Mouse (Mus musculus) G1E (cell line): ENCODE data around the gene Olfr159. TPM values are rescaled to one million over a fixed set of nuclear protein-coding genes. Genes with fewer than 3 reads are reported as not detected.

Experiments
- ATAC-seq: 2 replicates; pipeline ENCODE4 v1.8.0; 2016; ENCODE audit warnings: mild to moderate bottlenecking; ENCODE audit not compliant: insufficient number of reproducible peaks, poor library complexity, low FRiP score, severe bottlenecking; ENCODE audit errors: extremely low read depth
- DNase-seq: peaks from one replicate; pipeline ENCODE4 v3.0.0; 2012; ENCODE audit warnings: low spot score
- H3K27me3 ChIP-seq: 2 replicates; pipeline ENCODE4 v1.6.1; 2012; ENCODE audit warnings: mild to moderate bottlenecking, low read length, inconsistent platforms; ENCODE audit not compliant: insufficient read depth
- H3K36me3 ChIP-seq: replicated peaks from 2 replicates; pipeline ENCODE3; 2012; ENCODE audit warnings: mild to moderate bottlenecking, inconsistent platforms
- H3K4me1 ChIP-seq: 2 replicates; pipeline ENCODE4 v1.6.1; 2012; ENCODE audit warnings: low read depth, low read length, inconsistent platforms, mixed read lengths; ENCODE audit not compliant: insufficient read depth
- H3K4me3 ChIP-seq: 2 replicates; pipeline ENCODE4 v1.5.1; 2012; ENCODE audit warnings: low read depth, mild to moderate bottlenecking, inconsistent platforms, low read length, moderate library complexity, mixed read lengths
- H3K9me3 ChIP-seq: replicated peaks from 2 replicates; pipeline ENCODE4 v1.6.1; 2012; ENCODE audit warnings: inconsistent platforms
- CTCF ChIP-seq: IDR thresholded peaks from 2 replicates; pipeline ENCODE4 v1.5.1; 2012; ENCODE audit warnings: low read depth, low read length, inconsistent platforms, mixed read lengths
- GATA1 ChIP-seq: IDR thresholded peaks from 2 replicates; pipeline ENCODE4 v1.6.1; 2012; ENCODE audit warnings: borderline replicate concordance, low read length, inconsistent platforms, mixed read lengths
- GATA2 ChIP-seq: IDR thresholded peaks from 2 replicates; pipeline ENCODE4 v1.6.1; 2012; ENCODE audit warnings: low read depth, low read length, inconsistent platforms, borderline replicate concordance
- POLR2AphosphoS5 ChIP-seq: IDR thresholded peaks from 2 replicates; pipeline ENCODE4 v1.6.1; 2012; ENCODE audit warnings: low read depth, low read length, inconsistent platforms; ENCODE audit not compliant: insufficient replicate concordance
- TAL1 ChIP-seq: conservative IDR thresholded peaks from 2 replicates; pipeline ENCODE4 v1.6.1; 2012; ENCODE audit warnings: low read depth, low read length, inconsistent platforms, mixed read lengths
- polyA plus RNA-seq: library from polyadenylated mRNA; stranded (reverse); fragments of >175 nt; gene quantifications from 2 replicates; pipeline ENCODE4 v1.2.3, GENCODE M21; 2012
- total RNA-seq, 2 experiments: library from RNA; stranded (forward) in 1 of 2; stranded (reverse) in 1 of 2; fragments of 200-1000 nt in 1 of 2; fragments of >200 nt in 1 of 2; fragmentation: Nextera tagmentation in 1 of 2; gene quantifications; 2 replicates each; pipeline ENCODE4 v1.2.3; 2014 to 2017

Gene Olfr159
- total and polyA plus RNA-seq, 3 experiments, result not detected

- DNase-seq (no peak), ATAC-seq (no peak)
- peaks cover 35% of the 10 kb centered on the region for H3K27me3 ChIP-seq
- H3K9me3 ChIP-seq, result no peaks in the 10 kb centered on the region
- no peak for TF ChIP-seq GATA1
- H3K4me3 ChIP-seq, result peak within 1 kb of the TSS; percentile 5; the same call in 1 of the 2 replicates
- no peaks in the 10 kb centered on the region for H3K4me1 ChIP-seq
- no peaks in the 10 kb centered on the region for H3K36me3 ChIP-seq
Measured at GRCm38 (mm10) chr4:43726995-43727394, 43.8 kb downstream of the Olfr159 start, which contains the start of gene Hrct1. Gene Hrct1 (plus strand): TSS chr4:43727188.

- DNase-seq (no peak), ATAC-seq (no peak)
- Histone ChIP-seq H3K4me1 (no peaks in the 10 kb centered on the region), H3K27me3 (peaks cover 35% of the 10 kb centered on the region), H3K9me3 (no peaks in the 10 kb centered on the region), H3K4me3 (no peak overlapping the region), H3K36me3 (no peaks in the 10 kb centered on the region)
- TF ChIP-seq POLR2AphosphoS5 (no peak), CTCF (no peak), TAL1 (no peak), GATA2 (no peak), GATA1 (no peak)
Measured at GRCm38 (mm10) chr4:43726228-43726993, 44.4 kb downstream of the Olfr159 start.

DNA sequence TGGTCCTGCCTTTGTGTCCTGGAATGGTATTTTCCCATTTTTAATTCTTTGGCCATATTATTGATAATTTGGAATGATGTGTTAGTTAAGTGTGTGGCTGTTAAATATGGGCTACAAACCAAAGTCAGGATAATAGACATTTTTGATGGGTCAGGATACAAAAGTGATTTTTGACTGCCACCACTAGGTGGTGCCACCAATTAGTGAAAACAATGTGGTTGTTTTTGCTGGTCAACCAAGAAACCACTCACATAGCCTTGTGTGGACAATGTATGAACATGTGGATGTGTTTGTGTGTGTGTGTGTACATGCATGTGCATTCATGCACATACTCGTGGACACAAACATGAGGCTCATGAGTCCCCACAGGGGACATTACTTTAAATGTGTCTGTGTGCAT lies 46.0 kb downstream of the Olfr159 start:
- ATAC-seq, result no peak
- H3K36me3 ChIP-seq, result no peaks in the 10 kb centered on the region
- no peaks in the 10 kb centered on the region for H3K9me3 ChIP-seq
- no peaks in the 10 kb centered on the region for H3K4me1 ChIP-seq
- peak; percentile 14 for DNase-seq
- no peak overlapping the region for H3K4me3 ChIP-seq
- H3K27me3 ChIP-seq, result peaks cover 25% of the 10 kb centered on the region
- TF ChIP-seq GATA2, result no peak
- TF ChIP-seq CTCF, result 0 out of 2 replicates have a peak, but pooled peaks have one; percentile 9
- TF ChIP-seq TAL1, result no peak
- no peak for TF ChIP-seq GATA1
- no peak for TF ChIP-seq POLR2AphosphoS5

DNA sequence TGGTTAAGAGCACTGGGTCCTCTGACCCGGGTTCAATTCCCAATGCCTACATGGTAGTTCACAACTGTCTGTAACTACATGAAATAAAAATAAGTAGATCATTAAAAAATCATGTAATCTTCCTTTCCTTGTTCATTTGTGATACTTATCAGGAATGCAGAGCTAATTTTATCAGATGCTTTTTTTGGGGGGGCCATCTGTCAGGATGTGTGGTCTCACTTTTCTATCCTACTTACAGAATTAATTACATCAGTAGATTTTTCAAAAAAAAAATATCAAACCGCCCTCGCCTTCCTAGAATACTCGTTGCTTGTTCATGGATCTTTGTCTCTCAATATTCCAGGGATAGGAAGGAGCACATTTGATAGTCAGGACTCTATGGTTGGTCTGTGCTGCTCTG lies 48.6 kb downstream of the Olfr159 start:
- H3K27me3 ChIP-seq, result peaks cover 12% of the 10 kb centered on the region
- no peaks in the 10 kb centered on the region for H3K9me3 ChIP-seq
- H3K4me1 ChIP-seq, result no peaks in the 10 kb centered on the region
- no peak overlapping the region for H3K4me3 ChIP-seq
- no peak for DNase-seq
- no peak for TF ChIP-seq TAL1
- TF ChIP-seq GATA1, result no peak
- TF ChIP-seq POLR2AphosphoS5, result no peak
- TF ChIP-seq CTCF, result no peak
- TF ChIP-seq GATA2, result no peak
- no peaks in the 10 kb centered on the region for H3K36me3 ChIP-seq
- ATAC-seq, result no peak

- H3K27me3 ChIP-seq, result peaks cover 11% of the 10 kb centered on the region
- no peaks in the 10 kb centered on the region for H3K36me3 ChIP-seq
- H3K9me3 ChIP-seq, result no peaks in the 10 kb centered on the region
- no peak for ATAC-seq
- H3K4me1 ChIP-seq, result no peaks in the 10 kb centered on the region
- H3K4me3 ChIP-seq, result no peak overlapping the region
- no peak for TF ChIP-seq GATA1
- no peak for TF ChIP-seq TAL1
- no peak for TF ChIP-seq POLR2AphosphoS5
- DNase-seq, result no peak
Measured at GRCm38 (mm10) chr4:43720491-43721228, 50.1 kb downstream of the Olfr159 start.

Other genes with a start within 250 kb of the Olfr159 start
Only the 20 nearest of the 22 such genes appear.
- gene Creb3, start 208.7 kb downstream of the Olfr159 start, total RNA-seq (2014; fragmentation: Nextera tagmentation), result 9.4 and 9.8 TPM in 2 replicates
- 60.0 and 61.0 TPM in 2 replicates for gene Creb3, start 208.7 kb downstream of the Olfr159 start, total RNA-seq (2017)
- 1.6 and 1.9 TPM in 2 replicates for gene Creb3, start 208.7 kb downstream of the Olfr159 start, polyA plus RNA-seq
- gene Tln1, start 208.3 kb downstream of the Olfr159 start, total RNA-seq (2014; fragmentation: Nextera tagmentation), result 166 and 262 TPM in 2 replicates
- gene Tln1, start 208.3 kb downstream of the Olfr159 start, total RNA-seq (2017), result 127 and 167 TPM in 2 replicates
- 138 and 163 TPM in 2 replicates for gene Tln1, start 208.3 kb downstream of the Olfr159 start, polyA plus RNA-seq
- 48.5 and 54.7 TPM in 2 replicates for gene Rgp1, start 192.3 kb downstream of the Olfr159 start, total RNA-seq (2014; fragmentation: Nextera tagmentation)
- gene Rgp1, start 192.3 kb downstream of the Olfr159 start, total RNA-seq (2017), result 18.6 and 23.2 TPM in 2 replicates
- 31.2 and 105 TPM in 2 replicates for gene Rgp1, start 192.3 kb downstream of the Olfr159 start, polyA plus RNA-seq
- gene Gba2, start 192.1 kb downstream of the Olfr159 start, total RNA-seq (2014; fragmentation: Nextera tagmentation), result 21.4 and 23.8 TPM in 2 replicates
- 12.6 and 14.1 TPM in 2 replicates for gene Gba2, start 192.1 kb downstream of the Olfr159 start, total RNA-seq (2017)
- gene Gba2, start 192.1 kb downstream of the Olfr159 start, polyA plus RNA-seq, result 14.5 and 18.3 TPM in 2 replicates
- not detected in 2 replicates for gene Msmp, start 186.5 kb downstream of the Olfr159 start, total RNA-seq (2014; fragmentation: Nextera tagmentation)
- gene Msmp, start 186.5 kb downstream of the Olfr159 start, total RNA-seq (2017), result 0.17 TPM in 1 of 2 replicates, not detected in the other
- not detected in 2 replicates for gene Msmp, start 186.5 kb downstream of the Olfr159 start, polyA plus RNA-seq
- gene Npr2, start 139.1 kb downstream of the Olfr159 start, total RNA-seq (2014; fragmentation: Nextera tagmentation), result 6.3 TPM in 1 of 2 replicates, not detected in the other
- 0.23 and 0.44 TPM in 2 replicates for gene Npr2, start 139.1 kb downstream of the Olfr159 start, total RNA-seq (2017)
- 0.04 TPM in 2 replicates for gene Npr2, start 139.1 kb downstream of the Olfr159 start, polyA plus RNA-seq
- gene Spag8, start 117.4 kb downstream of the Olfr159 start, total RNA-seq (2014; fragmentation: Nextera tagmentation), result 0.73 TPM in 1 of 2 replicates, not detected in the other
- 0.33 and 0.41 TPM in 2 replicates for gene Spag8, start 117.4 kb downstream of the Olfr159 start, total RNA-seq (2017)
- gene Spag8, start 117.4 kb downstream of the Olfr159 start, polyA plus RNA-seq, result not detected in 2 replicates
- 16.2 and 18.7 TPM in 2 replicates for gene Hint2, start 114.5 kb downstream of the Olfr159 start, total RNA-seq (2014; fragmentation: Nextera tagmentation)
- 58.3 and 63.1 TPM in 2 replicates for gene Hint2, start 114.5 kb downstream of the Olfr159 start, total RNA-seq (2017)
- 42.4 and 50.2 TPM in 2 replicates for gene Hint2, start 114.5 kb downstream of the Olfr159 start, polyA plus RNA-seq
- 2.9 and 6.0 TPM in 2 replicates for gene Tmem8b, start 102.0 kb downstream of the Olfr159 start, total RNA-seq (2014; fragmentation: Nextera tagmentation)
- gene Tmem8b, start 102.0 kb downstream of the Olfr159 start, total RNA-seq (2017), result 0.76 and 1.1 TPM in 2 replicates
- gene Tmem8b, start 102.0 kb downstream of the Olfr159 start, polyA plus RNA-seq, result 2.9 and 3.6 TPM in 2 replicates
- gene Fam221b, start 101.9 kb downstream of the Olfr159 start, total RNA-seq (2014; fragmentation: Nextera tagmentation), result 0.34 TPM in 1 of 2 replicates, not detected in the other
- 0.49 and 0.58 TPM in 2 replicates for gene Fam221b, start 101.9 kb downstream of the Olfr159 start, total RNA-seq (2017)
- gene Fam221b, start 101.9 kb downstream of the Olfr159 start, polyA plus RNA-seq, result 0.05 and 0.10 TPM in 2 replicates
- not detected in 2 replicates for gene Olfr70, start 70.2 kb downstream of the Olfr159 start, total RNA-seq (2014; fragmentation: Nextera tagmentation)
- 0.06 TPM in 1 of 2 replicates, not detected in the other for gene Olfr70, start 70.2 kb downstream of the Olfr159 start, total RNA-seq (2017)
- gene Olfr70, start 70.2 kb downstream of the Olfr159 start, polyA plus RNA-seq, result not detected in 2 replicates
- not detected in 2 replicates for gene Olfr71, start 60.8 kb downstream of the Olfr159 start, total RNA-seq (2014; fragmentation: Nextera tagmentation)
- 0.06 and 0.11 TPM in 2 replicates for gene Olfr71, start 60.8 kb downstream of the Olfr159 start, total RNA-seq (2017)
- not detected in 2 replicates for gene Olfr71, start 60.8 kb downstream of the Olfr159 start, polyA plus RNA-seq
- gene Hrct1, start 43.8 kb downstream of the Olfr159 start, total RNA-seq (2014; fragmentation: Nextera tagmentation), result not detected in 2 replicates
- gene Hrct1, start 43.8 kb downstream of the Olfr159 start, total RNA-seq (2017), result 0.16 TPM in 1 of 2 replicates, not detected in the other
- gene Hrct1, start 43.8 kb downstream of the Olfr159 start, polyA plus RNA-seq, result not detected in 2 replicates
- gene Spaar, start 41.0 kb downstream of the Olfr159 start, total RNA-seq (2014; fragmentation: Nextera tagmentation), result not detected in 2 replicates
- 0.11 TPM in 1 of 2 replicates, not detected in the other for gene Spaar, start 41.0 kb downstream of the Olfr159 start, total RNA-seq (2017)
- gene Spaar, start 41.0 kb downstream of the Olfr159 start, polyA plus RNA-seq, result not detected in 2 replicates
- gene Olfr156, start 52.9 kb upstream of the Olfr159 start, total RNA-seq (2014; fragmentation: Nextera tagmentation), result not detected in 2 replicates
- 0.05 and 0.23 TPM in 2 replicates for gene Olfr156, start 52.9 kb upstream of the Olfr159 start, total RNA-seq (2017)
- not detected in 2 replicates for gene Olfr156, start 52.9 kb upstream of the Olfr159 start, polyA plus RNA-seq
- not detected in 2 replicates for gene Olfr157, start 69.2 kb upstream of the Olfr159 start, total RNA-seq (2014; fragmentation: Nextera tagmentation)
- gene Olfr157, start 69.2 kb upstream of the Olfr159 start, total RNA-seq (2017), result 0.06 and 0.11 TPM in 2 replicates
- not detected in 2 replicates for gene Olfr157, start 69.2 kb upstream of the Olfr159 start, polyA plus RNA-seq
- not detected in 2 replicates for gene Olfr155, start 80.6 kb upstream of the Olfr159 start, total RNA-seq (2014; fragmentation: Nextera tagmentation)
- 0.16 TPM in 1 of 2 replicates, not detected in the other for gene Olfr155, start 80.6 kb upstream of the Olfr159 start, total RNA-seq (2017)
- gene Olfr155, start 80.6 kb upstream of the Olfr159 start, polyA plus RNA-seq, result not detected in 2 replicates
- not detected in 2 replicates for gene Reck, start 104.5 kb upstream of the Olfr159 start, total RNA-seq (2014; fragmentation: Nextera tagmentation)
- gene Reck, start 104.5 kb upstream of the Olfr159 start, total RNA-seq (2017), result 0.06 and 0.71 TPM in 2 replicates
- gene Reck, start 104.5 kb upstream of the Olfr159 start, polyA plus RNA-seq, result 0.02 TPM in 1 of 2 replicates, not detected in the other
- gene Glipr2, start 186.4 kb upstream of the Olfr159 start, total RNA-seq (2014; fragmentation: Nextera tagmentation), result 48.9 and 58.3 TPM in 2 replicates
- 73.9 and 77.9 TPM in 2 replicates for gene Glipr2, start 186.4 kb upstream of the Olfr159 start, total RNA-seq (2017)
- gene Glipr2, start 186.4 kb upstream of the Olfr159 start, polyA plus RNA-seq, result 47.0 and 50.6 TPM in 2 replicates
- gene Ccin, start 212.5 kb upstream of the Olfr159 start, total RNA-seq (2014; fragmentation: Nextera tagmentation), result not detected in 2 replicates
- not detected in 2 replicates for gene Ccin, start 212.5 kb upstream of the Olfr159 start, total RNA-seq (2017)
- gene Ccin, start 212.5 kb upstream of the Olfr159 start, polyA plus RNA-seq, result not detected in 2 replicates